18 mouse cellular contexts compared by ENCODE assay signal in the genomic region with DNA sequence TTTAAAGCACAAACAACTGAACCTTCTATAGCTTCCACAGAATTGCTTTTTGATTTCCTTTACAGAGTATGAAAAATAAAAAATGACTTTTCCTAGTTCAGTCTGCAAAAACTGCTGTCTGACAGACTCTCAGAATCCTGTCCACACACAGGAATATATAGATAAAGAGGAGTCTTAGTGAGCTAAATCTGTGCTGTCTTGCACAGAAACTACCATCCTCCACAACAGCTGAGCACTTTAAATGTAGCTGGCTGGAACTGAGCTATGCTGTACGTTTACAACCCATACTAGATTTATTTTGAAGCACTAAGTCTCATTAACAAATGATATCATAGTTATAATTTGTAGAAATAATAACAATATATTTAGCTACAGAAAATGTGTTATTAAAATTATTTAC.
A peak's percentile ranks its signal among the peaks of the same experiment; 100 is the strongest.
DNase-seq lines count a peak whose midpoint lies in the region; ATAC-seq lines count a peak whose summit lies in the region.
"Had no signal": no experiment of that assay in that cellular context is flagged by ENCODE, and none has a peak within 500 bp of the region (broad histone marks: within the 10 kb centered on the region; RNA-seq: fewer than 3 reads in every experiment).

No protein-coding gene starts in this region.

- peak; percentile 89 for ATAC-seq in frontal cortex, adult (ENCODE audit: low TSS enrichment)
- ATAC-seq: forebrain, embryonic 13.5 days; forebrain, embryonic 15.5 days had no signal

- DNase-seq in frontal cortex, postnatal 14 days (ENCODE audit: low spot score in 2 of 2): no peak
- peak; percentile 30 for DNase-seq in right cerebral cortex, adult 18-20 months
- no peak for DNase-seq in right cerebral cortex, adult 2 months (ENCODE audit: low spot score in 2 of 2)
- DNase-seq in telencephalon, adult 2 months (ENCODE audit: low read depth, low spot score): peak; percentile 58
- DNase-seq in c-Kit-positive CD71-positive TER-119-positive erythroid progenitor cells, embryonic 14.5 days (ENCODE audit: low spot score): no peak
- DNase-seq: adrenal gland, adult 2 months; adrenal gland, postnatal 10 days; adrenal gland, postnatal 25 days; cerebellum, adult 11 months; cerebellum, adult 18-20 months; cerebellum, adult 8-10 months; cerebellum, adult 9-11 months; cerebellum, postnatal 14 days; cerebellum, postnatal 36 days; embryo, embryonic 11 days had no signal

Comparison
In these comparisons a context has a peak if more than half of its experiments do, and no peak if none do; other contexts are left out.
1. DNase-seq: peak in right cerebral cortex, adult 18-20 months (single experiment) and telencephalon, adult 2 months (single experiment); none in frontal cortex, postnatal 14 days (0 of 2), right cerebral cortex, adult 2 months (0 of 2) and c-Kit-positive CD71-positive TER-119-positive erythroid progenitor cells, embryonic 14.5 days (single experiment).